ENCODE assay signal across 8 mouse cellular contexts in genomic region chr13:96030368-96031223, GRCm38 (mm10). TPM values are rescaled to one million over a fixed set of nuclear protein-coding genes. Genes with fewer than 3 reads are reported as not detected.
DNase-seq lines count a peak whose midpoint lies in the region; ATAC-seq and TF ChIP-seq lines count a peak whose summit lies in the region.

No protein-coding gene starts in this region.

- peak; percentile 49 for TF ChIP-seq RAD21 in MEL (IDR thresholded peaks at IDR 0.05; ENCODE audit: low read depth, low read length)

- H3K36me3 ChIP-seq in heart, embryonic 13.5 days: no peaks in the 10 kb centered on the region
- H3K36me3 ChIP-seq in MEL (ENCODE audit: control insufficient read depth in 1 of 2, insufficient read depth in 2 of 2, low read length in 2 of 2): no peaks in the 10 kb centered on the region

- ATAC-seq in heart, embryonic 13.5 days (ENCODE audit: extremely low read depth, insufficient number of reproducible peaks, low FRiP score, low TSS enrichment): no peak

- no peak for DNase-seq in heart, postnatal 25 days (ENCODE audit: low spot score)
- DNase-seq in MEL (ENCODE audit: low read depth, low spot score): peak; percentile 32
- DNase-seq in cerebellum, adult 9-11 months: peak; percentile 6
- DNase-seq in gastrocnemius, postnatal 14 days: peak; percentile 29
- DNase-seq in layer of hippocampus, adult 2 months (ENCODE audit: low spot score in 2 of 2): peak; percentile 37 to 78
- peak; percentile 40 for DNase-seq in lung, postnatal 36 days
- peak; percentile 78 for DNase-seq in right cerebral cortex, postnatal 4 days

- no peaks in the 10 kb centered on the region for H3K9me3 ChIP-seq in heart, embryonic 13.5 days
- no peaks in the 10 kb centered on the region for H3K9me3 ChIP-seq in MEL (replicated peaks; ENCODE audit: insufficient read depth, low read length)

- H3K4me2 ChIP-seq in heart, embryonic 13.5 days: 0 out of 2 replicates have a peak overlapping the region, but pooled peaks have one; percentile 32

- WGBS in heart, embryonic 13.5 days: 52% methylated on average over 19 of the region's 19 CpGs

- no peaks in the 10 kb centered on the region for H3K4me1 ChIP-seq in heart, embryonic 13.5 days
- no peaks in the 10 kb centered on the region for H3K4me1 ChIP-seq in MEL (ENCODE audit: control insufficient read depth in 1 of 2, insufficient read depth in 2 of 2, low read length in 2 of 2)

- TF ChIP-seq EP300 in MEL (IDR thresholded peaks at IDR 0.05; ENCODE audit: low read depth in 1 of 2, low read length in 2 of 2): no peak

- peak; percentile 16 to 36 (median 32); a peak in 2 of 6 replicates for TF ChIP-seq CTCF in MEL (IDR thresholded peaks at IDR 0.05 in 2 of 3, conservative IDR thresholded peaks at IDR 0.05 in 1 of 3; ENCODE audit: control insufficient read depth in 1 of 3, insufficient read depth in 1 of 3, low read depth in 2 of 3, low read length in 3 of 3, poor library complexity in 1 of 3, severe bottlenecking in 1 of 3)
- TF ChIP-seq CTCF in layer of hippocampus, adult 2 months (conservative IDR thresholded peaks at IDR 0.05): peak; percentile 89

- H3K9ac ChIP-seq in heart, embryonic 13.5 days: no peak overlapping the region
- no peak overlapping the region for H3K9ac ChIP-seq in MEL (ENCODE audit: control insufficient read depth, low read depth, low read length, poor library complexity, severe bottlenecking)

- no peak overlapping the region for H3K4me3 ChIP-seq in heart, embryonic 13.5 days
- H3K4me3 ChIP-seq in MEL (ENCODE audit: control insufficient read depth in 1 of 2, insufficient read depth in 1 of 2, low read depth in 2 of 2, low read length in 2 of 2): no peak overlapping the region
- H3K4me3 ChIP-seq in layer of hippocampus, adult 2 months: no peak overlapping the region

- no peaks in the 10 kb centered on the region for H3K79me2 ChIP-seq in MEL (ENCODE audit: control insufficient read depth, insufficient read depth, low read length, poor library complexity)

- intact Hi-C loops in heart, postnatal 25 days (cut with DNase I): loop anchor here (2.0 kb wide), 2 partner anchors 344 to 564 kb away; no protein-coding TSS in a partner anchor
- intact Hi-C loops in gastrocnemius, postnatal 14 days (cut with DNase I; ENCODE audit: low total_unique reads): no loop called here

- H3K27me3 ChIP-seq in heart, embryonic 13.5 days (replicated peaks): no peaks in the 10 kb centered on the region
- H3K27me3 ChIP-seq in MEL (ENCODE audit: control insufficient read depth in 1 of 2, insufficient read depth in 2 of 2, low read length in 2 of 2): no peaks in the 10 kb centered on the region

- no peak overlapping the region for H3K27ac ChIP-seq in heart, embryonic 13.5 days (replicated peaks)
- no peak overlapping the region for H3K27ac ChIP-seq in MEL (ENCODE audit: control insufficient read depth, low read depth, low read length)
- H3K27ac ChIP-seq in layer of hippocampus, adult 2 months: no peak overlapping the region

- TF ChIP-seq POLR2A in MEL (IDR thresholded peaks at IDR 0.05; ENCODE audit: control insufficient read depth in 1 of 2, insufficient read depth in 1 of 2, low read depth in 1 of 2, low read length in 2 of 2, poor library complexity in 1 of 2): no peak

TF ChIP-seq in MEL, 35 proteins besides CTCF, POLR2A, EP300 and RAD21:
- TF ChIP-seq ZMIZ1 (IDR thresholded peaks at IDR 0.05; ENCODE audit: low read depth, low read length) (no peak), SMC3 (IDR thresholded peaks at IDR 0.05; ENCODE audit: low read depth, low read length) (peak; percentile 34; the same call in 1 of the 2 replicates)

RNA-seq across cellular contexts. Expression of gene Gm20075, which starts 50.6 kb away (rescaled TPM):
- 27.9 and 35.1 TPM in 2 replicates for polyA plus RNA-seq in heart, embryonic 13.5 days (2015; fragmentation: Nextera tagmentation; extraction: Ambion mirVana)
- 10 to 100 TPM; 12.6 to 13.4 TPM for total RNA-seq in heart, postnatal 25 days (2021)
- 7.3 and 8.9 TPM in 2 replicates for total RNA-seq in MEL (2012; rRNA removed)
- polyA plus RNA-seq in MEL (2012; ENCODE audit: insufficient read depth in 1 of 2, insufficient read length in 2 of 2, low read depth in 1 of 2, low replicate concordance in 2 of 2, missing spikeins in 1 of 2): 1 to 10 TPM in 1 of 2 experiments, not detected in 1; 9.0 TPM
- total RNA-seq in gastrocnemius, postnatal 14 days (2021): 10 to 100 TPM; 10.1 to 11.8 TPM
- 10 to 100 TPM; 23.1 to 23.8 TPM for total RNA-seq in layer of hippocampus, adult 2 months (2021)

RNA-seq across cellular contexts. Expression of gene Gm17190, which starts 51.3 kb away (rescaled TPM):
- polyA plus RNA-seq in heart, embryonic 13.5 days (2015; fragmentation: Nextera tagmentation; extraction: Ambion mirVana): not detected in 2 replicates
- not detected for total RNA-seq in heart, postnatal 25 days (2021)
- total RNA-seq in MEL (2012; rRNA removed): not detected in 2 replicates
- under 1 TPM in 1 of 2 experiments, not detected in 1; 0.52 TPM for polyA plus RNA-seq in MEL (2012; ENCODE audit: insufficient read depth in 1 of 2, insufficient read length in 2 of 2, low read depth in 1 of 2, low replicate concordance in 2 of 2, missing spikeins in 1 of 2)
- not detected for total RNA-seq in gastrocnemius, postnatal 14 days (2021)
- total RNA-seq in layer of hippocampus, adult 2 months (2021): not detected
